Mouse (Mus musculus): ENCODE results near the gene Pkp1. TPM values are rescaled to one million over a fixed set of nuclear protein-coding genes. Genes with fewer than 3 reads are reported as not detected.

The Pkp1 gene
- polyA plus RNA-seq, 1 experiment from 2014 or later, result 0.03 TPM

- 63% methylated on average over 15 of the region's 15 CpGs for WGBS
- no peak for TF ChIP-seq CTCF (IDR thresholded peaks at IDR 0.05; ENCODE audit: low read depth)
- H3K4me1 ChIP-seq (replicated peaks; ENCODE audit: control insufficient read depth, insufficient read depth, low read length), result no peaks in the 10 kb centered on the region
- ATAC-seq, result no peak
- no peaks in the 10 kb centered on the region for H3K27me3 ChIP-seq (replicated peaks; ENCODE audit: control insufficient read depth, insufficient read depth, low read length)
- H3K4me3 ChIP-seq (ENCODE audit: low read depth, low read length), result no peak overlapping the region
- H3K9ac ChIP-seq (ENCODE audit: low read depth, low read length), result no peak overlapping the region
- H3K4me2 ChIP-seq (replicated peaks; ENCODE audit: low read depth), result no peak overlapping the region
- no peak overlapping the region for H3K27ac ChIP-seq (ENCODE audit: low read depth, low read length)
- no peaks in the 10 kb centered on the region for H3K36me3 ChIP-seq (ENCODE audit: control insufficient read depth, insufficient read depth)
- H3K9me3 ChIP-seq (ENCODE audit: control insufficient read depth), result no peaks in the 10 kb centered on the region
These were observed 78.2 kb downstream of the Pkp1 start for GRCm38 (mm10) chr1:135840675-135841395.

GRCm38 (mm10) chr1:135839065-135839464 lies 79.9 kb downstream of the Pkp1 start:
- Histone ChIP-seq H3K4me3 (ENCODE audit: low read depth, low read length) (no peak overlapping the region), H3K4me2 (replicated peaks; ENCODE audit: low read depth) (no peak overlapping the region), H3K4me1 (replicated peaks; ENCODE audit: control insufficient read depth, insufficient read depth, low read length) (no peaks in the 10 kb centered on the region), H3K9me3 (ENCODE audit: control insufficient read depth) (no peaks in the 10 kb centered on the region), H3K27ac (ENCODE audit: low read depth, low read length) (no peak overlapping the region), H3K36me3 (ENCODE audit: control insufficient read depth, insufficient read depth) (no peaks in the 10 kb centered on the region), H3K9ac (ENCODE audit: low read depth, low read length) (no peak overlapping the region), H3K27me3 (replicated peaks; ENCODE audit: control insufficient read depth, insufficient read depth, low read length) (no peaks in the 10 kb centered on the region)
- TF ChIP-seq CTCF (IDR thresholded peaks at IDR 0.05; ENCODE audit: low read depth), result no peak
- WGBS, result 83% methylated on average over 6 of the region's 6 CpGs
- no peak for ATAC-seq

DNA sequence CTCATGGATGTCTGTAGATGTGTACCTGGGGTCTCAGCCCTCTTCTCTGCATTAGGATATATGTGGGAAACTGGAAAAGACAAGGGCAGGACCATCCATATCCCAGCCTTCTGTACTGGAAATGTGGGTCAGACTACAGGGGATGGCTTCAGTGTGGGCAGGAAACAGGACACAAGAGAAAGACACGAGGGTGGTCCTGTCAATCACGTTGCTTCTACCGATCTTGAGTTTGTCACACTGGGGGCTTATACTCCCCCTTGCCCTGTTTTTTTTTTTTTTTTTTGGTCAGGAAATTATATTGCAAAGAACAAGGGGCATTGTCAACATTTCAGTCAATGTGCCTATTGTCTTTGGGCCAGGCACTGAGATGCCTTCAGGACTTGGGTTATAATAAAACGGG lies 80.4 kb downstream of the Pkp1 start:
- no peak for TF ChIP-seq CTCF (IDR thresholded peaks at IDR 0.05; ENCODE audit: low read depth)
- 57% methylated on average over 4 of the region's 4 CpGs for WGBS
- H3K4me2 ChIP-seq (replicated peaks; ENCODE audit: low read depth), result no peak overlapping the region
- H3K27me3 ChIP-seq (replicated peaks; ENCODE audit: control insufficient read depth, insufficient read depth, low read length), result no peaks in the 10 kb centered on the region
- H3K4me1 ChIP-seq (replicated peaks; ENCODE audit: control insufficient read depth, insufficient read depth, low read length), result no peaks in the 10 kb centered on the region
- H3K36me3 ChIP-seq (ENCODE audit: control insufficient read depth, insufficient read depth), result peaks cover under 1% of the 10 kb centered on the region; the same call in 1 of the 2 replicates
- H3K9me3 ChIP-seq (ENCODE audit: control insufficient read depth), result no peaks in the 10 kb centered on the region
- no peak overlapping the region for H3K9ac ChIP-seq (ENCODE audit: low read depth, low read length)
- no peak for ATAC-seq
- no peak overlapping the region for H3K4me3 ChIP-seq (ENCODE audit: low read depth, low read length)
- H3K27ac ChIP-seq (ENCODE audit: low read depth, low read length), result no peak overlapping the region

DNA sequence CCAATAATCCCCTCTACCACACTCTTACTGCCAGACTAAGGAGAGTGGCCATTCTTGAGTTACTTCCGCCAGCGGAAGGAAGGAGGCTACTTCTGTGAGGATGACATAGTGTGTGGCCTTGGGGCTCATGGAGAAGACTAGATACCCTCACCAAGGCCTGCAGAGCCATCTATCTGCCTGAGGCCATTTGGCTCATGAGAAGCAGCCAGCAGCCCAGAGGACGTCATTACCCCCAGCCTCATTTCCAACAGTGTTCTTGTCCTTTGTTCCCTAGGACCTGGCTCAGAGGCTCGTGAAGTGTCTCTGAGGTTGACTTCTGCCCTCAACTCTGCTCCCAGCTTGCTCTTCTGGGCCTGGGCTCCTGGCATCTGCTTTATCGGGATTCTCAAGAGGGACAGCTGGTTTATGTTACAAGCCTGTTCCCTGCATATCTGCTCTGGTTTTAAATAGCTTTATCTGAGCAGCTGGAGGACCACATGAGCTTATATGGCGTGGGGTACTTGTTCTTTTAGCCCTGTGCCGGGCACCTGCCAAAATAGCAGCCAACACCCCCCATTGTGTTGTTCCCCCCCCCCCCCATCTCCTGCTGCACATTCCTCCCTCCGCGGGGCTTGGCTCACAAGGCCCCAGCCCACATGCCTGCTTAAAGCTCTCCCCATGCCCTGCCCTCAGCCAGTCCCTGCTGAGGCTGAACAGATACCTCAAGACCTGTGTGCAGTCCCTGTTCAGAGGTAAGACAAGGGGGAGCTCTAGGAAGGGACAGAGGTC lies 83.1 kb downstream of the Pkp1 start, which contains the start of gene Tnnt2:
Tnnt2 (plus strand) TSS at position 639 of the 768 bp plus-strand sequence.
- no peaks in the 10 kb centered on the region for H3K9me3 ChIP-seq (ENCODE audit: control insufficient read depth)
- 32% methylated on average over 9 of the region's 9 CpGs for WGBS
- no peak for TF ChIP-seq CTCF (IDR thresholded peaks at IDR 0.05; ENCODE audit: low read depth)
- H3K27ac ChIP-seq (ENCODE audit: low read depth, low read length), result peak within 1 kb of the TSS; percentile 28; the same call in 1 of the 2 replicates
- H3K9ac ChIP-seq (ENCODE audit: low read depth, low read length), result no peak within 1 kb of the TSS
- H3K4me2 ChIP-seq (replicated peaks; ENCODE audit: low read depth), result no peak within 1 kb of the TSS
- peaks cover 27% of the 10 kb centered on the region for H3K36me3 ChIP-seq (ENCODE audit: control insufficient read depth, insufficient read depth)
- no peaks in the 10 kb centered on the region for H3K4me1 ChIP-seq (replicated peaks; ENCODE audit: control insufficient read depth, insufficient read depth, low read length)
- no peaks in the 10 kb centered on the region for H3K27me3 ChIP-seq (replicated peaks; ENCODE audit: control insufficient read depth, insufficient read depth, low read length)
- no peak for ATAC-seq
- H3K4me3 ChIP-seq (ENCODE audit: low read depth, low read length), result no peak within 1 kb of the TSS

DNA sequence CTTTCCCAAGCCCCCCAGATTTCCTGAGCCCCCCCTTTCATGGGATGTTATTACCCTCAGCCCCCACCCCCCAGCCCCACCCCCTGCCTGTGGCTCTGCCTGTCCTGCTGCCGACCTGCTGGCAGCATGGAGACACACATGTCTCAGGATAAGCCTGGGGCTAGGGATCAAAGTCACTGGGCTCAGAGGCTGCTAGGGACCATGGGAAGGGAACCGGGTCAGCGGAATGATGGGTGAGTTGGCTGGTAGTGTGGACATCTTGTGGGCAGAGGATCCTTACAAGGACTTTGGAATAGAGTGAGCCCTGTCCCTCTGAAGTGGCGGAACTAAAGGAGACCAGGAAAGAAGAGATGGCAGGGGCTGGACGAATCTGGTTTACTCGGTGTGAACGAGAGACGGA lies 84.0 kb downstream of the Pkp1 start:
- no peak overlapping the region for H3K4me3 ChIP-seq (ENCODE audit: low read depth, low read length)
- no peak for TF ChIP-seq CTCF (IDR thresholded peaks at IDR 0.05; ENCODE audit: low read depth)
- H3K27ac ChIP-seq (ENCODE audit: low read depth, low read length), result no peak overlapping the region
- no peak overlapping the region for H3K4me2 ChIP-seq (replicated peaks; ENCODE audit: low read depth)
- peaks cover 36% of the 10 kb centered on the region for H3K36me3 ChIP-seq (ENCODE audit: control insufficient read depth, insufficient read depth)
- H3K9me3 ChIP-seq (ENCODE audit: control insufficient read depth), result no peaks in the 10 kb centered on the region
- no peak overlapping the region for H3K9ac ChIP-seq (ENCODE audit: low read depth, low read length)
- H3K4me1 ChIP-seq (replicated peaks; ENCODE audit: control insufficient read depth, insufficient read depth, low read length), result no peaks in the 10 kb centered on the region
- no peaks in the 10 kb centered on the region for H3K27me3 ChIP-seq (replicated peaks; ENCODE audit: control insufficient read depth, insufficient read depth, low read length)
- peak; percentile 37 for ATAC-seq
- 68% methylated on average over 8 of the region's 8 CpGs for WGBS

- Histone ChIP-seq H3K27me3 (replicated peaks; ENCODE audit: control insufficient read depth, insufficient read depth, low read length) (no peaks in the 10 kb centered on the region), H3K36me3 (ENCODE audit: control insufficient read depth, insufficient read depth) (peaks cover 42% of the 10 kb centered on the region), H3K4me3 (ENCODE audit: low read depth, low read length) (no peak overlapping the region), H3K9ac (ENCODE audit: low read depth, low read length) (no peak overlapping the region), H3K27ac (ENCODE audit: low read depth, low read length) (no peak overlapping the region), H3K4me1 (replicated peaks; ENCODE audit: control insufficient read depth, insufficient read depth, low read length) (no peaks in the 10 kb centered on the region), H3K4me2 (replicated peaks; ENCODE audit: low read depth) (no peak overlapping the region), H3K9me3 (ENCODE audit: control insufficient read depth) (no peaks in the 10 kb centered on the region)
- peak; percentile 7; the same call in 1 of the 2 replicates for ATAC-seq
- peak; percentile 47 for TF ChIP-seq CTCF (IDR thresholded peaks at IDR 0.05; ENCODE audit: low read depth)
- 63% methylated on average over 6 of the region's 6 CpGs for WGBS
These were observed 84.7 kb downstream of the Pkp1 start for GRCm38 (mm10) chr1:135834206-135834859.
